11 mouse cellular contexts compared by ENCODE assay signal in the genomic region with DNA sequence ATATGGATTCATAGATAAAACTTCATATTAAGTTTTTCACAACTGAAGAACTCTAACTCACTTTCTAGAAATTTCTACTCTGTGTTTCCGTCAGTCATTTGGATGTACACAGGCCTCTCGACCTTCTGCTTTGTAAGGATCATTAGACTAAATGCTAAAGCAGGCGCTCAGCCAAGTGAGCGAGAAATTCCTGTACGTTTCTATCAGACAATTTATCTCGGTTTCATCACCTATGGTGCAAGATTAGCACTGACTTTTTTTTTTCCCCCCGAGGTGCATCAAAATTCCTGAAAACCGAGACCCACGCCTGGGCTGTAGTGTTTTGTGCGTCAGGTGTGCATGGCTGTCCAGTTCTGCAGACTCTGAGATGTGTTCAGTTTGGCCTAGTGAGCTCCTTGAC.
A peak's percentile ranks its signal among the peaks of the same experiment; 100 is the strongest.
DNase-seq lines count a peak whose midpoint lies in the region; ATAC-seq lines count a peak whose summit lies in the region.
"Had no signal": no experiment of that assay in that cellular context is flagged by ENCODE, and none has a peak within 500 bp of the region (broad histone marks: within the 10 kb centered on the region; RNA-seq: fewer than 3 reads in every experiment).

No protein-coding gene starts in this region.

- H3K4me2 ChIP-seq in heart, embryonic 11.5 days = peak overlapping the region; percentile 78
- H3K4me2 ChIP-seq in midbrain, embryonic 14.5 days (ENCODE audit: low read length) = peak overlapping the region; percentile 77; the same call in 1 of the 2 replicates
- no peak overlapping the region for H3K4me2 ChIP-seq in midbrain, embryonic 16.5 days (ENCODE audit: low read length)
- H3K4me2 ChIP-seq in limb, embryonic 12.5 days = peak overlapping the region; percentile 68

- ATAC-seq in heart, embryonic 11.5 days (replicated peaks; ENCODE audit: insufficient number of reproducible peaks, low FRiP score, low TSS enrichment) = no peak
- ATAC-seq in midbrain, embryonic 14.5 days (ENCODE audit: low FRiP score, low TSS enrichment) = no peak
- no peak for ATAC-seq in midbrain, embryonic 16.5 days
- ATAC-seq in limb, embryonic 12.5 days (ENCODE audit: insufficient number of reproducible peaks, insufficient read depth, low FRiP score, low TSS enrichment, low read depth) = no peak
- ATAC-seq: Patski had no signal

- H3K4me1 ChIP-seq in heart, embryonic 11.5 days (ENCODE audit: control insufficient read depth, insufficient read depth, low read length) = peaks cover 65% of the 10 kb centered on the region
- peaks cover 29% of the 10 kb centered on the region for H3K4me1 ChIP-seq in midbrain, embryonic 14.5 days (ENCODE audit: control insufficient read depth, insufficient read depth, low read length)
- peaks cover 28% of the 10 kb centered on the region for H3K4me1 ChIP-seq in midbrain, embryonic 16.5 days (ENCODE audit: control insufficient read depth, insufficient read depth, low read length)
- H3K4me1 ChIP-seq in limb, embryonic 12.5 days (replicated peaks) = peaks cover 65% of the 10 kb centered on the region

- no peak overlapping the region for H3K9ac ChIP-seq in heart, embryonic 11.5 days (ENCODE audit: low read depth, low read length)
- H3K9ac ChIP-seq in midbrain, embryonic 14.5 days (replicated peaks; ENCODE audit: low read length) = no peak overlapping the region
- H3K9ac ChIP-seq in midbrain, embryonic 16.5 days (ENCODE audit: low read depth, low read length) = no peak overlapping the region
- 0 out of 2 replicates have a peak overlapping the region, but pooled peaks have one; percentile 81 for H3K9ac ChIP-seq in limb, embryonic 12.5 days (replicated peaks)

- H3K9me3 ChIP-seq in heart, embryonic 11.5 days (replicated peaks; ENCODE audit: control insufficient read depth, low read length) = no peaks in the 10 kb centered on the region
- no peaks in the 10 kb centered on the region for H3K9me3 ChIP-seq in midbrain, embryonic 14.5 days (ENCODE audit: control insufficient read depth, low read length)
- H3K9me3 ChIP-seq in midbrain, embryonic 16.5 days (replicated peaks; ENCODE audit: control insufficient read depth, low read length, poor library complexity, severe bottlenecking) = no peaks in the 10 kb centered on the region
- H3K9me3 ChIP-seq in limb, embryonic 12.5 days = no peaks in the 10 kb centered on the region

- no peaks in the 10 kb centered on the region for H3K27me3 ChIP-seq in heart, embryonic 11.5 days (ENCODE audit: control insufficient read depth, insufficient read depth, low read length)
- H3K27me3 ChIP-seq in midbrain, embryonic 14.5 days (ENCODE audit: control insufficient read depth, insufficient read depth, low read length) = no peaks in the 10 kb centered on the region
- no peaks in the 10 kb centered on the region for H3K27me3 ChIP-seq in midbrain, embryonic 16.5 days (ENCODE audit: control insufficient read depth, insufficient read depth, low read depth, low read length)
- H3K27me3 ChIP-seq in limb, embryonic 12.5 days = no peaks in the 10 kb centered on the region
- H3K27me3 ChIP-seq: Patski had no signal

- 55% methylated on average over 10 of the region's 10 CpGs for WGBS in heart, embryonic 11.5 days (ENCODE audit: insufficient replicate concordance)
- 79% methylated on average over 10 of the region's 10 CpGs for WGBS in midbrain, embryonic 14.5 days
- WGBS in midbrain, embryonic 16.5 days = 74% methylated on average over 10 of the region's 10 CpGs
- WGBS in limb, embryonic 12.5 days = 69% methylated on average over 10 of the region's 10 CpGs

- H3K4me3 ChIP-seq in heart, embryonic 11.5 days (ENCODE audit: low read depth, low read length) = no peak overlapping the region
- H3K4me3 ChIP-seq in midbrain, embryonic 14.5 days (replicated peaks; ENCODE audit: low read depth, low read length) = no peak overlapping the region
- H3K4me3 ChIP-seq in midbrain, embryonic 16.5 days (ENCODE audit: low read depth, low read length) = no peak overlapping the region
- no peak overlapping the region for H3K4me3 ChIP-seq in limb, embryonic 12.5 days (replicated peaks)

- no peak overlapping the region for H3K27ac ChIP-seq in heart, embryonic 11.5 days (ENCODE audit: low read depth, low read length)
- H3K27ac ChIP-seq in midbrain, embryonic 14.5 days (replicated peaks; ENCODE audit: low read depth, low read length) = no peak overlapping the region
- H3K27ac ChIP-seq in midbrain, embryonic 16.5 days (ENCODE audit: low read length) = no peak overlapping the region
- H3K27ac ChIP-seq in limb, embryonic 12.5 days = peak overlapping the region; percentile 96; the same call in 1 of the 2 replicates

- H3K36me3 ChIP-seq in heart, embryonic 11.5 days (ENCODE audit: control insufficient read depth, insufficient read depth, low read length) = no peaks in the 10 kb centered on the region
- H3K36me3 ChIP-seq in midbrain, embryonic 14.5 days (ENCODE audit: control insufficient read depth, insufficient read depth, low read length) = no peaks in the 10 kb centered on the region
- no peaks in the 10 kb centered on the region for H3K36me3 ChIP-seq in midbrain, embryonic 16.5 days (ENCODE audit: control insufficient read depth, insufficient read depth, low read length)
- H3K36me3 ChIP-seq in limb, embryonic 12.5 days = 0 out of 2 replicates have a peak, but pooled peaks cover 4% of the 10 kb centered on the region

- no peak for DNase-seq in heart, adult 18-20 months
- no peak for DNase-seq in midbrain, embryonic 14.5 days
- DNase-seq in right cerebral cortex, postnatal 36 days (ENCODE audit: low spot score in 2 of 2) = no peak
- no peak for DNase-seq in kidney, adult 11 months
- DNase-seq in ovary, adult 18-20 months (ENCODE audit: low spot score) = no peak
- DNase-seq: adrenal gland, adult 8-10 months; lung, adult 2 months had no signal
